Mouse (Mus musculus) midbrain, embryonic 14.5 days (tissue): ENCODE measurements at regions not wholly inside any gene's neighbourhood (a gene's known extent, or its start where the extent isn't known, plus 50 kb on each side); places are given as distances from the start of the nearest gene placed in this dataset.
A peak's percentile ranks its signal among the peaks of the same experiment; 100 is the strongest.
"Not testable (repeated sequence)": the region's sequence is repeated elsewhere in the genome, so short reads cannot be mapped to it uniquely, and the experiment has no call there.

ENCODE experiments used
- ATAC-seq: fragments of 200-750 bp; cut with Nextera tagmentation; 2 replicates; pipeline ENCODE4 v1.8.0; 2017; ENCODE audit warnings: moderate number of reproducible peaks, moderate library complexity; ENCODE audit not compliant: low FRiP score, low TSS enrichment
- DNase-seq: peaks from one replicate; pipeline ENCODE4 v3.0.0-alpha.2; 2015
- H3K27ac ChIP-seq: fragments of 300-500 bp; sonication (generic); replicated peaks from 2 replicates; pipeline ENCODE4 v1.5.1; 2014; ENCODE audit warnings: mild to moderate bottlenecking, low read depth, low read length, moderate library complexity
- H3K27me3 ChIP-seq: fragments of 300-500 bp; sonication (generic); 2 replicates; pipeline ENCODE4 v1.6.1; 2014; ENCODE audit warnings: low read length, control low read depth, mixed read lengths; ENCODE audit not compliant: control insufficient read depth, insufficient read depth
- H3K36me3 ChIP-seq: fragments of 300-500 bp; sonication (generic); 2 replicates; pipeline ENCODE4 v1.6.1; 2014; ENCODE audit warnings: low read length, control low read depth; ENCODE audit not compliant: control insufficient read depth, insufficient read depth
- H3K4me1 ChIP-seq: fragments of 300-500 bp; sonication (generic); 2 replicates; pipeline ENCODE4 v1.6.1; 2014; ENCODE audit warnings: mild to moderate bottlenecking, antibody characterized with exemption, low read length, control low read depth; ENCODE audit not compliant: control insufficient read depth, insufficient read depth
- H3K4me2 ChIP-seq: fragments of 300-500 bp; sonication (generic); 2 replicates; pipeline ENCODE4 v1.6.1; 2014; ENCODE audit warnings: mild to moderate bottlenecking, low read length, moderate library complexity
- H3K4me3 ChIP-seq: fragments of 300-500 bp; sonication (generic); replicated peaks from 2 replicates; pipeline ENCODE4 v1.5.1; 2014; ENCODE audit warnings: low read depth, low read length
- H3K9ac ChIP-seq: fragments of 300-500 bp; sonication (generic); replicated peaks from 2 replicates; pipeline ENCODE4 v1.6.1; 2014; ENCODE audit warnings: mild to moderate bottlenecking, low read length, moderate library complexity
- H3K9me3 ChIP-seq: fragments of 300-500 bp; sonication (generic); 2 replicates; pipeline ENCODE4 v1.6.1; 2016; ENCODE audit warnings: low read length, control low read depth, mixed read lengths; ENCODE audit not compliant: control insufficient read depth
- WGBS: fragments of 180-500 bp; shearing (Covaris S2); extraction: QIAGEN DNeasy Blood & Tissue Kit; methylation state at CpG from one replicate; pipeline ENCODE4 v1.1.7; 2014; 5-methylcytosine and 5-hydroxymethylcytosine counted together

DNA sequence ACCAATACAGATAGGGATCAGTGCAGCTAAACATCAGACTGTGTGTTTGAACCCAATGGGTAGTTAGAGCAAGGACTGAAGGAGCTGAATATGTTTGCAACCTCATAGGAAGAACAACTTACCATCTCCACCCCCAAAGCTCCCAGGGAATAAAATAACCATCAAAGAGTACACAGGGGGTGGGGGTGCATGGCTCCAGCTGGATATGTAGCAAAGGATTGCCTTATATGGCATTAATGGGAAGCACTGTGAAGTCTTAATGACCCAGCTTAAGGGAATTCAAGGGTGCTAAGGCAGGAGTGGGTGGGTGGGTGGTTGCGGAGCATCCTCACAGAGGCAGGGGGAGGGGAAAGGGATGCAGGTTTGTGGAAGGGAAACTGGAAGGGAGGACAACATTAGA, 404.0 kb upstream of the Gm12887 start:
- no peak overlapping the region for H3K4me2 ChIP-seq
- 93% methylated on average over 1 of the region's 1 CpGs for WGBS

DNA sequence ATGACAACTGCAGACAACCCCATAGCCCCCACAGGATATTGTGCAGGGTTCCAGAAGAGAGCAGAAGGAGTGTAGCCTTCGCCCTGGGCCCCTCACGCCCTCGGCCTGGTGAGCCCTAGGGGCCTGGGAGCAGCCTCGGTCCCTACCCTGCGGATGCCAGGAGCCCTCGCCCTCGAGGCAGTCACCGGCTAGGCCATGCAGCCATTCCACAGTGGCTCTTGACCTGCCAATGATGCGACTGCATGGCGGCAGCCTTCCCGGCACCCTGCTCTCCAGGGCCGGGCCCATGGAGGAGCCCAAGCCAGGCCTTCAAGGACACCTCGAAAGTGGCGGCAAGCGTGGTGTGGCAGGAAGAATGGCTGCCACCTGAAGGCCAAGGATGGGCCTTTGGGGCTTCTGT, 401.0 kb upstream of the Gm12887 start:
- DNase-seq: no peak
- Histone ChIP-seq H3K9ac (no peak overlapping the region), H3K9me3 (peaks cover 78% of the 10 kb centered on the region), H3K27me3 (no peaks in the 10 kb centered on the region), H3K27ac (no peak overlapping the region), H3K4me2 (no peak overlapping the region), H3K36me3 (no peaks in the 10 kb centered on the region), H3K4me3 (no peak overlapping the region), H3K4me1 (no peaks in the 10 kb centered on the region)
- 90% methylated on average over 15 of the region's 15 CpGs for WGBS
- peak; percentile 28; the same call in 1 of the 2 replicates for ATAC-seq

More for the DNA sequence above, 404.0 kb upstream of the Gm12887 start:
- H3K9ac ChIP-seq: no peak overlapping the region
- no peaks in the 10 kb centered on the region for H3K4me1 ChIP-seq
- DNase-seq: no peak
- H3K9me3 ChIP-seq: peaks cover 80% of the 10 kb centered on the region
- no peaks in the 10 kb centered on the region for H3K27me3 ChIP-seq
- H3K27ac ChIP-seq: no peak overlapping the region
- no peaks in the 10 kb centered on the region for H3K36me3 ChIP-seq
- ATAC-seq: peak; percentile 15; the same call in 1 of the 2 replicates
- H3K4me3 ChIP-seq: no peak overlapping the region

DNA sequence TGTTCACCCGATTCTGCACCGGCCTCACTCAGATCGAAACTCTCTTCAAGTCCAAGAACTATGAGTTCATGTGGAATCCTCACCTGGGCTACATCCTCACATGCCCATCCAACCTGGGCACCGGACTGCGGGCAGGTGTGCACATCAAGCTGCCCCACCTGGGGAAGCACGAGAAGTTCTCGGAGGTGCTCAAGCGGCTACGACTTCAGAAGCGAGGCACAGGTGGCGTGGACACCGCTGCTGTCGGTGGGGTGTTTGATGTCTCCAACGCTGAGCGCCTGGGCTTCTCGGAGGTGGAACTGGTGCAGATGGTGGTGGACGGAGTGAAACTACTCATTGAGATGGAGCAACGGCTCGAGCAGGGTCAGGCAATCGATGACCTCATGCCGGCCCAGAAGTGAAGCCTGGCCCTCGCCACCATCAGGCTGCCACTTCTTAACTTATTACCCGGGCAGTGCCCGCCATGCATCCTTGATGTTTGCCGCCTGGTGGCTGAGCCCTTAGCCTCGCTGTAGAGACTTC, 387.1 kb upstream of the Gm12887 start:
- H3K9ac ChIP-seq, H3K4me2 ChIP-seq, DNase-seq, H3K4me1 ChIP-seq, H3K27ac ChIP-seq, H3K4me3 ChIP-seq, H3K27me3 ChIP-seq, H3K36me3 ChIP-seq: not testable (repeated sequence)
- 95% methylated on average over 25 of the region's 26 CpGs for WGBS
- ATAC-seq: peak; percentile 43; the same call in 1 of the 2 replicates
- peaks cover 72% of the 10 kb centered on the region for H3K9me3 ChIP-seq

DNA sequence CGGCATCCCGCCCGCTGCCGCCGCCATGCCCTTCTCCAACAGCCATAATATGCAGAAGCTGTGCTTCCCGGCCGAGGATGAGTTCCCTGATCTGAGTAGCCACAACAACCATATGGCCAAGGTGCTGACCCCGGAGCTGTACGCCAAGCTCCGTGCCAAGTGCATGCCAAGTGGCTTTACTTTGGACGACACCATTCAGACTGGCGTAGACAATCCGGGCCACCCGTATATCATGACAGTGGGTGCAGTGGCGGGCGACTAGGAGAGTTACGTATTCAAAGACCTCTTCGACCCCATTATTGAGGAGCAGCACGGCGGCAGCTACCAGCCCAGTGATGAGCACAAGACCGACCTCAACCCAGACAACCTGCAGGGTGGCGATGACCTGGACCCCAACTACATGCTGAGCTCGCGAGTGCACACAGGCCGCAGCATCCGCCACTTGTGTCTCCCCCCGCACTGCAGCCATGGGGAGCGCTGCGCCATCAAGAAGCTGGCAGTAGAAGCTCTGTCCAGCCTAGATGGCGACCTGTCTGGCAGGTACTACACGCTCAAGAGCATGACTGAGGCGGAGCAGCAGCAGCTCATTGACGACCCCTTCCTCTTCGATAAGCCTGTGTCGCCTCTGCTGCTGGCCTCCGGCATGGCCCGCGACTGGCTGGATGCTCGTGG, 386.4 kb upstream of the Gm12887 start:
- H3K4me2 ChIP-seq: no peak overlapping the region
- H3K9ac ChIP-seq: no peak overlapping the region
- H3K4me3 ChIP-seq: no peak overlapping the region
- no peaks in the 10 kb centered on the region for H3K36me3 ChIP-seq
- no peak for DNase-seq
- 94% methylated on average over 39 of the region's 39 CpGs for WGBS
- peak; percentile 57 for ATAC-seq
- H3K9me3 ChIP-seq: peaks cover 72% of the 10 kb centered on the region
- no peaks in the 10 kb centered on the region for H3K27me3 ChIP-seq
- H3K27ac ChIP-seq: no peak overlapping the region
- no peaks in the 10 kb centered on the region for H3K4me1 ChIP-seq

DNA sequence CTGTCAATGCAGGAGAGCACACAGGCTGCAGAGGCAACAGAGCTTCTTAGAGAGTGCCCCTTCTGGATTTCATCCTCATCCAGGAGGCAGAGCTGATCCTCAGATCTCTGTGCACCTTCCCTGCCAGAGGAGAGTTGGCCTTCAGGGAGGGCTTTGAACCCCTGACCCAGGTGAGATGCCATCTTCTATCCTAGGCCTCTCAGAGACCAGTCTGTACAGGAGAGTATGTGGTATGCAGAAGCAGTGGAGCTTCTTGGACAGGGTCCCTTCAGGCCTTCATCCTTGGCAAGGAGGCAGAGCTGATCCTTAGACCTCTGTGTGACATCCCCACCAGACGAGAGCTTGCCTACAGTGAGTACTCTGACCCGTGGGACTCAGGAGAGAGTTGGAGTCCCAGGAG, 364.8 kb upstream of the Gm12887 start:
- Histone ChIP-seq H3K27me3 (no peaks in the 10 kb centered on the region), H3K36me3 (no peaks in the 10 kb centered on the region), H3K9me3 (peaks cover 64% of the 10 kb centered on the region), H3K4me3 (no peak overlapping the region), H3K27ac (no peak overlapping the region), H3K4me1 (no peaks in the 10 kb centered on the region), H3K4me2 (no peak overlapping the region), H3K9ac (no peak overlapping the region)
- ATAC-seq (peak; percentile 31; the same call in 1 of the 2 replicates), DNase-seq (no peak)
- 73% methylated on average over 2 of the region's 2 CpGs for WGBS

DNA sequence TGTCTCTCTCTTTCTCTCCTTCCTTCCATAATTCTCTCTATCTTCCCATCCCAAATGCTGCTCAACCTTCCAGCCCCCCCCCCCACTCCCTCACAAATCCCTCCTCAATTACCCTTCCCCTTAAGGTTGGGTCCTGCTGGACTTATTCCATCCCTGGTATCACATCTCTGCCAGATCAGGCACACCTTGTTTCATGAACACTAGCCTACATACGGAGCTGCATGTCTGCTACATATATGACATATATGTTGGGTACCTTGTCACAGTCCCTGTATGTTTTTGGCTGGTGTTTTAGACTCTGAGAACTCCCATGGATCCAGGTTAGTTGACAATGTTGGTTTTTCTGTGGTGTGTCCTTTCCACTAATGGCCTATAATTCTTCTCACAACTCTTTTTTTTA, 363.5 kb upstream of the Gm12887 start:
- ATAC-seq (peak; percentile 55), DNase-seq (no peak)
- H3K36me3 ChIP-seq: no peaks in the 10 kb centered on the region
- no peak overlapping the region for H3K4me3 ChIP-seq
- no peak overlapping the region for H3K4me2 ChIP-seq
- no peak overlapping the region for H3K9ac ChIP-seq
- H3K27me3 ChIP-seq: no peaks in the 10 kb centered on the region
- H3K27ac ChIP-seq: no peak overlapping the region
- peaks cover 64% of the 10 kb centered on the region for H3K9me3 ChIP-seq
- 62% methylated on average over 1 of the region's 1 CpGs for WGBS
- H3K4me1 ChIP-seq: no peaks in the 10 kb centered on the region

DNA sequence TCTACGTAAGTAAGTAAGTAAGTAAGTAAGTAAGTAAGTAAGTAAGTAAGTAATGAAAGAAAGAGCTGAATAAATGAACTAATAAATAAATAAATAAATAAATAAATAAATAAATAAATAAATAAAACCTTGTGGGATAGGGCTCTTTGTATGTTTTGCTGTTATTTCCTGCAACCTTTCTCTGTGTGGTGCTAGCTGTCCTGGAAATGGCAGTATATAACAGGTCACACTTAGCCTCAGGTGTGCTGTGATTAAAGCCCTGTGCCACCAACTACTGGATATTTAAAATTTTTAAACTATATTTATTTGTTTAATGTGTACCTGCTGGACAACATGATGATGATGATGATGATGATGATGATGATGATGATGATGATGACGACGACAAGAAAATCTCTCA, 353.9 kb upstream of the Gm12887 start:
- Histone ChIP-seq H3K36me3 (no peaks in the 10 kb centered on the region), H3K9ac (no peak overlapping the region), H3K27ac (no peak overlapping the region), H3K27me3 (no peaks in the 10 kb centered on the region), H3K4me1 (no peaks in the 10 kb centered on the region), H3K4me3 (no peak overlapping the region), H3K9me3 (peaks cover 30% of the 10 kb centered on the region), H3K4me2 (no peak overlapping the region)
- 82% methylated on average over 3 of the region's 3 CpGs for WGBS
- DNase-seq (no peak), ATAC-seq (0 out of 2 replicates have a peak, but pooled peaks have one; percentile 43)
